Mouse (Mus musculus) forebrain, embryonic 13.5 days (tissue): Measurements from ENCODE around the gene Abtb2. TPM values are rescaled to one million over a fixed set of nuclear protein-coding genes. Genes with fewer than 3 reads are reported as not detected.
A peak's percentile ranks its signal among the peaks of the same experiment; 100 is the strongest.

Experiments used
- ATAC-seq: fragments of 200-750 bp; cut with Nextera tagmentation; 2 replicates; pipeline ENCODE4 v1.8.0; 2017
- H3K27ac ChIP-seq: fragments of 300-500 bp; sonication (generic); 2 replicates; pipeline ENCODE4 v1.5.1; 2015; ENCODE audit warnings: inconsistent platforms, mild to moderate bottlenecking, moderate library complexity
- H3K27me3 ChIP-seq: fragments of 300-500 bp; sonication (generic); 2 replicates; pipeline ENCODE4 v1.6.1; 2015; ENCODE audit warnings: mild to moderate bottlenecking, inconsistent platforms
- H3K36me3 ChIP-seq: fragments of 300-500 bp; sonication (generic); 2 replicates; pipeline ENCODE4 v1.6.1; 2015; ENCODE audit warnings: mild to moderate bottlenecking, inconsistent platforms; ENCODE audit not compliant: poor library complexity, severe bottlenecking
- H3K4me1 ChIP-seq: fragments of 300-500 bp; sonication (generic); 2 replicates; pipeline ENCODE4 v1.6.1; 2015; ENCODE audit warnings: inconsistent platforms
- H3K4me2 ChIP-seq: fragments of 300-500 bp; sonication (generic); 2 replicates; pipeline ENCODE4 v1.6.1; 2015; ENCODE audit warnings: inconsistent platforms, mild to moderate bottlenecking, moderate library complexity
- H3K4me3 ChIP-seq: fragments of 300-500 bp; sonication (generic); 2 replicates; pipeline ENCODE4 v1.5.1; 2015; ENCODE audit warnings: mild to moderate bottlenecking, inconsistent platforms
- H3K9ac ChIP-seq: fragments of 300-500 bp; sonication (generic); 2 replicates; pipeline ENCODE4 v1.6.1; 2015; ENCODE audit warnings: mild to moderate bottlenecking, inconsistent platforms
- H3K9me3 ChIP-seq: fragments of 300-500 bp; sonication (generic); replicated peaks from 2 replicates; pipeline ENCODE4 v1.6.1; 2016; ENCODE audit warnings: inconsistent platforms
- WGBS: fragments of 180-500 bp; shearing (Covaris S2); methylation state at CpG from one replicate; pipeline ENCODE4 v1.1.7; 2015; 5-methylcytosine and 5-hydroxymethylcytosine counted together
- polyA plus RNA-seq: library from polyadenylated mRNA; unstranded; fragments of >200 nt; fragmentation: Nextera tagmentation; extraction: Ambion mirVana; gene quantifications from 2 replicates; pipeline ENCODE4 v1.2.1, GENCODE M21; 2015

The Abtb2 gene
- polyA plus RNA-seq, 1 experiment from 2014 or later = 6.9 TPM

DNA sequence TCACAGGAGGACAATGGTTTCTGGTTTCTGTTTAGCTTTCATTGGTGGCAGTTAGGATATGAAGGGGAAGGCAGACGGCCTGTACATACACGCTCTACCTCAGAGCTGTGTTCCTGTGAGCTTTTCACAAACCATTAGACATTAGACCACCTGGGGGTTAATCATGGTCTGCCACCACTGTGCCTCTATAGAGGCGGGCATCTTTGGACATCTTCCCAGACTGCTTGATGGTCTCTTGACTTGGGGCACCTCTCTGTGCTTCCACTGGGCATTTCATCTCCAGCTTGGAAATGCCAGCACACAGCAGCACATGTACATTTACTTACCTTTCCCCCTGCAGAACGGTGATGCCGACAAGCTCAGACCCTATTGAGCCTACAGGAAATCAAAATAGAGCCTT, 63.8 kb downstream of the Abtb2 start:
- Histone ChIP-seq H3K4me1 (peaks cover 13% of the 10 kb centered on the region), H3K27me3 (no peaks in the 10 kb centered on the region), H3K4me2 (no peak overlapping the region), H3K4me3 (no peak overlapping the region), H3K27ac (no peak overlapping the region), H3K36me3 (no peaks in the 10 kb centered on the region), H3K9ac (no peak overlapping the region), H3K9me3 (no peaks in the 10 kb centered on the region)
- 66% methylated on average over 5 of the region's 5 CpGs for WGBS
- no peak for ATAC-seq

DNA sequence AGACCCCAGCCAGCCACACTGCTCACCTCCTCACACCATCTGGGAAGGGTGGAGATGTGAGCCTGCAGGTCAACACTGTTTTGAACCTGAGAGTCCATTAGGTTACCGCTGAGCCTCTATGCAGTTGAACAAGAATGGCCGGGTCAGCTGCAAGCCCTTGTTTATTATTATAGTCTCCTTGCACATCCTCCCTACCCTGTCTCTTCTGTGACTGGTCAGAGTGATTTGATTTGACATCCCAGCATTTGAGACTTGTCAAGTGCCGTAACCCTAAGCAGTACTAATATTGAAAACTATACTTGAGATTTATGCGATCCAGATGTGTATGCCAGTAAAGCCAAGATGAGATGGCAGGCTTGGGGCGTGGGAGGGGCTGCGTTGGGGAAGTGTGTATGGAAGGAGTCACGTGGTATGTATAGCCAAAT, 65.2 kb downstream of the Abtb2 start:
- 81% methylated on average over 7 of the region's 7 CpGs for WGBS
- H3K4me1 ChIP-seq = 0 out of 2 replicates have a peak, but pooled peaks cover 5% of the 10 kb centered on the region
- ATAC-seq = no peak
- no peaks in the 10 kb centered on the region for H3K27me3 ChIP-seq
- no peaks in the 10 kb centered on the region for H3K36me3 ChIP-seq
- no peaks in the 10 kb centered on the region for H3K9me3 ChIP-seq
- H3K9ac ChIP-seq = no peak overlapping the region
- H3K4me3 ChIP-seq = no peak overlapping the region
- no peak overlapping the region for H3K27ac ChIP-seq
- H3K4me2 ChIP-seq = no peak overlapping the region

DNA sequence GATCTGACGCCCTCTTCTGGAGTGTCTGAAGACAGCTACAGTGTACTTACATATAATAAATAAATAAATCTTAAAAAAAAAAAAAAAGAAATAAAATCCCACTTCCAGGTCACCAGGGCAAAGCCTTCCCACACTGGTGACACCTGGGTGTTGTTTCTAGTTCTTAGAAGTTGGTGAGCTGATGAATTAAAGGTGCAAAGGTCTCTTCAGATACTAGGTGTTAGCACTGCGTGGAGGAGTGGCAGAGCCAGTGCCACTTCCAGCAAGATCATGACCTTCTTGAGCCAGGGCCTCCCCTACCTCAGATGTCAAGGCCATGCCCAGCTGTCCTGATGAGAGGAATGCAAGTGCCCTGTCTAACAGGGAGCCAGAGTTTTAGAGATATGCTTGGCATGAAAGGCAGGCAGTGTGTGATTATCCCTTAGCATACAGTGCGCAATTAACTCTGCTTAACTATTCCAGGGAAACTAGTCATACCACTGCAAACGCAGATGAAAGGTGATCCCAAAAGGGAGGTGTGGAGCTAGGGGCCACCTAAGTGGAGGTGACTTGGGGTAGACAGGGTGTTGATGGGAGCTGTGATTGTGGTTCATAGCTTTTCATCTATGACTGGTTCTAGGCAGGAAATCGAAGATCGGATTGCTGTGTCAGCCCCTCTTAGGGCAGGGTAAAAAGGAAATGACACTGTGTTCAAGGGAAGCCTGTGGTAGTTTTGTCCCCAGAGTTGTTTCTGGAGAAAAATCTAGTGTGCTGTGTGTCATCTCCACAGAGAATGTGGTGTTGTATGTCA, 66.2 kb downstream of the Abtb2 start:
- 86% methylated on average over 6 of the region's 6 CpGs for WGBS
- H3K4me1 ChIP-seq = peaks cover 14% of the 10 kb centered on the region; the same call in 1 of the 2 replicates
- no peak for ATAC-seq
- H3K9ac ChIP-seq = no peak overlapping the region
- no peaks in the 10 kb centered on the region for H3K27me3 ChIP-seq
- no peak overlapping the region for H3K27ac ChIP-seq
- no peak overlapping the region for H3K4me3 ChIP-seq
- no peaks in the 10 kb centered on the region for H3K36me3 ChIP-seq
- no peaks in the 10 kb centered on the region for H3K9me3 ChIP-seq
- no peak overlapping the region for H3K4me2 ChIP-seq

DNA sequence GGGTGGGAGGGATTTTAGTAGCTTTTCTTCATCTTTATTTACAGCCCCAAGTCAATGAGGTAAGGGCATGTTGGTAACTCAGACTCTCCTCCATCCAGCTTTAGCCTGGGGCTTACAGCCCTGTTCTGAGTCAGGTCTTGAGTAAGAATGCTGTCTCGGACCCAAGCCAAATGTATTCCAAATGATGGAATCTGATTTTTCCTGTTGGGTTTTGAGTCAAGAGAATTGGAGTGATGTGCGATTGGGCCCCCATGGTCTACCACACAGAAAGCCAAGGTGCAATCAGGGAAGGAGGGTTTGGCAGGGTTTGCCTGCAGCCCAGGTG, 66.8 kb downstream of the Abtb2 start:
- WGBS = 91% methylated on average over 2 of the region's 2 CpGs
- peaks cover 19% of the 10 kb centered on the region; the same call in 1 of the 2 replicates for H3K4me1 ChIP-seq
- no peaks in the 10 kb centered on the region for H3K36me3 ChIP-seq
- no peak overlapping the region for H3K4me3 ChIP-seq
- no peak overlapping the region for H3K27ac ChIP-seq
- H3K9ac ChIP-seq = no peak overlapping the region
- ATAC-seq = no peak
- no peak overlapping the region for H3K4me2 ChIP-seq
- no peaks in the 10 kb centered on the region for H3K27me3 ChIP-seq
- no peaks in the 10 kb centered on the region for H3K9me3 ChIP-seq

DNA sequence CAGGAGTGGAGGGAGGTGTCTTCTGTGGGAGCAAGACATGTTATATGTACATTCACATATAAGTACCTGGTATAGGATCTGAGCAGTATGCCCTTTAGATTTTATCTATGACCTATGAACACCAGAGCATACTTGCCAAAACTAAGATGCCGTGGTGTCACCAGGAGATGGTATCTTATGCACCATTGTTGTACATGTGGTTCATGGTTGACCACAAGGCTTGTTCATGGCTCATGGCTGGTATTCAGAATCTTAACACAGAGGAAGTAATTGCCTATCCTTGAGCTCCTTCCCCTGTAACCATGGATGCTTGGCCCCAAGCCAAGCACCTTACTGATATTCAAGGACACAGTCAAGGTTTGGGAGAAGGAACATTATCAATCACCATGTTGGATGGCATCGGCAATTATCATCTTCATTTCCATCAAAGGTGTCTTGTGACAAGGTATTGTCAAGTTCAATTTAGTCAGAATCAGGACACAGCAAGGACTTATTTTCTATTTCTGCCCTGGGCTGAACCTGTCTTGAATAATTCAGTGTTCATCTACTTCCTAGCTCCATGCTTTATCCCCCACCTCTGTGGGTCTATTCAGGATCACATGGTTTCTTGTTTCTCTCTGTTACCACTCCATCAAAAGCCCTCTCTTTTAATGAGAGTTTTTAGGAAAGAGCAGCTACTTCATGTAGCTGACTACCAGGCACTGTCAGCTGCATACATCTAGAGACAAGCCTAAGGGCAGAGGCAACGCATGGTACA, 69.8 kb downstream of the Abtb2 start:
- ATAC-seq = no peak; the same call in 1 of the 2 replicates
- WGBS = 91% methylated on average over 3 of the region's 3 CpGs
- Histone ChIP-seq H3K27ac (no peak overlapping the region), H3K4me2 (no peak overlapping the region), H3K9me3 (no peaks in the 10 kb centered on the region), H3K4me3 (no peak overlapping the region), H3K4me1 (peaks cover 33% of the 10 kb centered on the region), H3K36me3 (no peaks in the 10 kb centered on the region), H3K27me3 (no peaks in the 10 kb centered on the region), H3K9ac (no peak overlapping the region)

DNA sequence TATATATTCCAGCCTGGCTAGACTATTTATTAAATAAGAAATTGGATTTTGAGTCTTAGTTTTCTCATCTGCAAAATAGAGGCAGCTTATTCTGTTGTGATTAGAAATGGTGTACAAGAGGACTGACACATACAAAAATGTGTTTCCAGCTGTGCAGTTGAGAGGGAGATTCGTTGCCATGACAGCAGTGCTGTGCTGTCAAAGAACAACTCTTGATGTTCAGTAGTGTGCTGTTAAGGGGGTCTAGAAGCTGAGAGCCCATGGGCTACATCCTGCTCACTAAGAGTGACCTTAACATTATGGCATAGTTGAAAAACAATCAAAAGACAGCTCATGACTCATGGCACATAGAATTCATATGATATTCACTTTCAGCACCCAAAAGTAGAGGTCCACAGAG, 71.3 kb downstream of the Abtb2 start:
- Histone ChIP-seq H3K4me2 (no peak overlapping the region), H3K36me3 (no peaks in the 10 kb centered on the region), H3K27me3 (no peaks in the 10 kb centered on the region), H3K27ac (no peak overlapping the region; the same call in 1 of the 2 replicates), H3K9ac (no peak overlapping the region), H3K4me3 (no peak overlapping the region), H3K4me1 (peaks cover 33% of the 10 kb centered on the region), H3K9me3 (no peaks in the 10 kb centered on the region)
- 42% methylated on average over 1 of the region's 1 CpGs for whole genome bisulfite sequencing
- peak; percentile 38; the same call in 1 of the 2 replicates for ATAC-seq

DNA sequence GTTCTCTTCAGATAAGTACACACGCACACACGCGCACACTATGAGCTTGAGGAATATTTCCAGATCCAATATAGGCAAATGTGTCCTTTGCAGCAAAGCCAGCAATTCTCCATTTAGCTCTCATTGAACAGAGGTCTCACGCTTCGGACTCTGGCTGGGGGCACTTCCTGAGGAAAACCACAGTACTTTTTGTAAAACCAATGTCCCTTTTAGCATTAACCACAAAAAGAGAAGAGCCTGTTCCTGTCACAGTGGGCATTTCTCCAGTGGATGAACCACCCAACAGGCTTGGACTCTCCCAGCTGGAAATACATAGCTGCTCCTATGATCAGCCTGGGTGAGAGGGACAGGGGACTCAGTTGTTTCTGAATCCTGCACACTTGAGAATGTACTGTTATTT, 71.8 kb downstream of the Abtb2 start:
- Histone ChIP-seq H3K27me3 (no peaks in the 10 kb centered on the region), H3K4me2 (no peak overlapping the region), H3K27ac (no peak overlapping the region), H3K36me3 (no peaks in the 10 kb centered on the region), H3K9me3 (no peaks in the 10 kb centered on the region), H3K4me1 (peaks cover 33% of the 10 kb centered on the region), H3K9ac (no peak overlapping the region), H3K4me3 (no peak overlapping the region)
- 97% methylated on average over 5 of the region's 5 CpGs for WGBS
- ATAC-seq = no peak

DNA sequence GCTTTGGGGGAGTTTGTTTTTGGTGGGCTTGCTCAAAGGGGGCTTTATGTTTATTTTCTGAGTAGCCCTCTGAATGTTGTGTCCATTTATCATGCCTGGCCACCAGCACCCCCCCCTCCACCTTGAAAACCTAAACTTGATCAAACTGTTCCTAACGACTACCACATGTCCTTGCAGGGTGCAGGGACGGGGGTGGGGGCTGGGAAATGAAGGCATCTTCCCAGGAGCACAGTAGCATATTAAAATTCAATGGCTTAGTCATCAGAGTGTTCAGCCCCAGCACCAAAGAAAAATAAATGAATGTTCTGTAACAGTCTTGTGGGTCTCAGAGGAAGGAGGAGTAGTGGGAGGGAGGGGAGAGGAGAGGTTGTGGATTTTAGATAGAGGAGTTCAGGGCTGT, 73.6 kb downstream of the Abtb2 start:
- no peak overlapping the region for H3K27ac ChIP-seq
- 39% methylated on average over 2 of the region's 2 CpGs for WGBS
- no peak overlapping the region for H3K9ac ChIP-seq
- no peaks in the 10 kb centered on the region for H3K9me3 ChIP-seq
- no peak for ATAC-seq
- peaks cover 49% of the 10 kb centered on the region for H3K4me1 ChIP-seq
- no peak overlapping the region for H3K4me2 ChIP-seq
- H3K4me3 ChIP-seq = no peak overlapping the region
- no peaks in the 10 kb centered on the region for H3K27me3 ChIP-seq
- H3K36me3 ChIP-seq = no peaks in the 10 kb centered on the region

DNA sequence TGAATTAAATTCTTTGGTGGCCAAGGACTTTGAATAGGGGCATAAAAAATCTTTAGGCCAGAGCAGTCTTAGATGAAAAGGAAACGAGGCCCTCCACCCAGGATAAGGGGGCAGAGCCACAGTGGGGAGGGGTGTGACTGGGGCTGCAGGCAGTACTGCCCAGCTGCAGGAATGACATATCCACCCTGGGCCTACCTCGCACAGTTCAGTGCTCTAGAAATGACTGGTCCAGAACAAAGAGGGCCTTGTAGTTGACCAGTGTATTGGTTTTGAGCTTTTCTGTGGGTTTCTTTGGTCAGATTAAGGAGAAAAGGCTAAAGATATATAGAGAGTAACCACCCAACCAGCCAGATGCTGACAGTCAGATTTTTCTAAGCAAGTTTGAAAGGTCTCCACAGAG, 74.8 kb downstream of the Abtb2 start:
- no peaks in the 10 kb centered on the region for H3K36me3 ChIP-seq
- WGBS = 25% methylated on average over 2 of the region's 2 CpGs
- no peaks in the 10 kb centered on the region for H3K27me3 ChIP-seq
- no peak for ATAC-seq
- H3K4me1 ChIP-seq = peaks cover 50% of the 10 kb centered on the region
- no peak overlapping the region for H3K9ac ChIP-seq
- H3K27ac ChIP-seq = no peak overlapping the region
- H3K9me3 ChIP-seq = no peaks in the 10 kb centered on the region
- no peak overlapping the region for H3K4me2 ChIP-seq
- H3K4me3 ChIP-seq = no peak overlapping the region

DNA sequence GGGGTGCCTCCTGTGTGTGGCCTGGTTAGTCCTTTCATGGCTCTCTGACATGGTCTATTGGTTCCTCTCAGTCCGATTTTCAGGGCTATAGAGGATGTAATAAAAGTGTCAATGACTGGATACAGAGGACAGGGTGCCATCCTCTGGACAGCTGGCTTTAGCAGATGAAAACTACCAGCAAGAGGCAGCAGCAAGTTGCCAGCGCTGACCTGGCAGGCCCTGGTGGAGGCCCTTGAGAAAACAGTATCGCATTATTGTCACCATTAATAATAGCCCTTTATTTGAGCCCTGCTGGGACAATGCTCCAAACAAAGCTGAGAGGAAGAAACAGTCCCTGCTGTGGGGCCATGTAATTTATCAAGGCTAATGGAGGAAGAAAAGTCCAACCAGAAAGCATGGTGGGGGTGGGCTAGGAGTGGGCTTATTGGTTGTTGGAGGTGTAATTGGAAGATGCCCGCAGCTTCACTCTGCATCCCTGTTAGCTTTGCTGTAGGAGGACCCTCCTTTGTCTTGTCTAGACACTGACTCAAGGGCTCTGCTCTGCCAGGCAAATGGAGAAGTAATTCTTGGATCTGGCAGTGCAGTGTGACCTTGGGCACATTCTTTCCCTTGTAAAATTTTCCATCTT, 77.6 kb downstream of the Abtb2 start:
- Histone ChIP-seq H3K9ac (0 out of 2 replicates have a peak overlapping the region, but pooled peaks have one; percentile 23), H3K4me3 (no peak overlapping the region), H3K4me1 (peaks cover 30% of the 10 kb centered on the region), H3K4me2 (no peak overlapping the region), H3K27ac (no peak overlapping the region), H3K36me3 (no peaks in the 10 kb centered on the region), H3K27me3 (no peaks in the 10 kb centered on the region), H3K9me3 (no peaks in the 10 kb centered on the region)
- peak; percentile 62 for ATAC-seq
- 19% methylated on average over 4 of the region's 4 CpGs for WGBS

DNA sequence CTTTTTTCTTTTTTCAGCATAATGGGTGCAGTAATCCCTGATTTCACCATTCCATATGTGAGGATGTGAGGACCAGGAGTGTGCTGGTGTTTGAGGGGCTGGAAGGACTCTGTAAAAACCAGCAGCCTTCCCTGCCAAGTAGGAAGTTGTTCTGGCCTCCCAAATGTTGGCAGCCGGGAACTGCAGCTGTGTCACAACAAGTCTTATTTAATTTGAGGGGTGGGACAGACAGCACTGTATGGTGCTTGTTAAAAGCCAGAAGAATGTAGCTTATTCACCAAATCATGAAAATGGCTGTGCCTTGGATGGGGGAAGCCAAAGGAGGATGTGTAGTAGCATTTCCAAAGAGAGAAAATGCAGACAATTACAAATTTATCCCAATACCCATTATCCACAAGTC, 78.3 kb downstream of the Abtb2 start:
- WGBS = 26% methylated on average over 1 of the region's 1 CpGs
- H3K27ac ChIP-seq = no peak overlapping the region
- no peak overlapping the region for H3K4me3 ChIP-seq
- H3K9me3 ChIP-seq = no peaks in the 10 kb centered on the region
- no peaks in the 10 kb centered on the region for H3K27me3 ChIP-seq
- peak; percentile 76 for ATAC-seq
- peaks cover 30% of the 10 kb centered on the region for H3K4me1 ChIP-seq
- no peak overlapping the region for H3K9ac ChIP-seq
- no peak overlapping the region for H3K4me2 ChIP-seq
- no peaks in the 10 kb centered on the region for H3K36me3 ChIP-seq

DNA sequence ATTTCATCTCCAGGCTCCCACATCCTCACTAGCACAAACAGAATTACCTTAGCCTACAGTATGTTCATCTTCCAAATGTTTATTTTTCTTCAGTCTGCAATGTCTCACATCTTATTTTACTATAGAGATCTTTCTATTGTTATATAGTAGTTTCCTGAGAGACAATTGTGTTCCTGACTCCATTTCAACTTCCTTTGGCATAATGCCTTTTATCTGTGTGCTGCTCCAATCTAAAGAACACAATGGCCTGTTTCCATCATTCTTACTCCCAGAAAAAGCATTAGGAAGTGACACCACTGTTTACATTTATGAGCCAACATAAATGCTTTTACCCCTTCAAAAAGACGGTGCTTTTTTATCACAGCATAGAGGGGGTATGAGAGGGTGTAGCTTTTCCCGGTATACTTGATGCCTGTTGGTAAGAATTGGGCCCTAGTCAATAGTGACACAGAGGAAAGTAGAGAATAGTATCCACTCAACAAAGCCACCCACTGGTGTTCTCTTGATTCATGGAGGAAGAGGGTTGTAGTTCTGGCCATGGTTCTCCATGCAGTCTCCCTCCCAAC, 84.3 kb downstream of the Abtb2 start:
- Histone ChIP-seq H3K4me1 (no peaks in the 10 kb centered on the region), H3K4me2 (no peak overlapping the region), H3K4me3 (no peak overlapping the region), H3K36me3 (no peaks in the 10 kb centered on the region), H3K9me3 (no peaks in the 10 kb centered on the region), H3K27me3 (no peaks in the 10 kb centered on the region), H3K27ac (no peak overlapping the region), H3K9ac (no peak overlapping the region)
- ATAC-seq = no peak
- WGBS = 79% methylated on average over 2 of the region's 2 CpGs
